Mouse (Mus musculus) liver, embryonic 16.5 days (tissue): ENCODE results near the gene Soat2. TPM values are rescaled to one million over a fixed set of nuclear protein-coding genes. Genes with fewer than 3 reads are reported as not detected.
"Not testable (repeated sequence)": the region's sequence is repeated elsewhere in the genome, so short reads cannot be mapped to it uniquely, and the experiment has no call there.

Experiments used
- ATAC-seq: fragments of 200-750 bp; cut with Nextera tagmentation; 2 replicates; pipeline ENCODE4 v1.8.0; 2017; ENCODE audit warnings: low read depth, mild to moderate bottlenecking, moderate number of reproducible peaks, moderate library complexity
- H3K27ac ChIP-seq: fragments of 300-500 bp; sonication (generic); 2 replicates; pipeline ENCODE4 v1.5.1; 2014; ENCODE audit warnings: mild to moderate bottlenecking, low read length
- H3K27me3 ChIP-seq: fragments of 300-500 bp; sonication (generic); 2 replicates; pipeline ENCODE4 v1.6.1; 2014; ENCODE audit warnings: low read depth, low read length, mixed read lengths; ENCODE audit not compliant: control insufficient read depth, insufficient read depth
- H3K36me3 ChIP-seq: fragments of 300-500 bp; sonication (generic); 2 replicates; pipeline ENCODE4 v1.6.1; 2014; ENCODE audit warnings: mild to moderate bottlenecking; ENCODE audit not compliant: control insufficient read depth, insufficient read depth
- H3K4me1 ChIP-seq: fragments of 300-500 bp; sonication (generic); 2 replicates; pipeline ENCODE4 v1.6.1; 2014; ENCODE audit warnings: low read depth, low read length, mixed read lengths; ENCODE audit not compliant: control insufficient read depth
- H3K4me2 ChIP-seq: fragments of 300-500 bp; sonication (generic); 2 replicates; pipeline ENCODE4 v1.6.1; 2014; ENCODE audit warnings: low read depth, low read length, mixed read lengths
- H3K4me3 ChIP-seq: fragments of 300-500 bp; sonication (generic); 2 replicates; pipeline ENCODE4 v1.5.1; 2014; ENCODE audit warnings: low read depth, mild to moderate bottlenecking, low read length
- H3K9ac ChIP-seq: fragments of 300-500 bp; sonication (generic); 2 replicates; pipeline ENCODE4 v1.6.1; 2014; ENCODE audit warnings: low read depth, low read length
- H3K9me3 ChIP-seq: fragments of 300-500 bp; sonication (generic); replicated peaks from 2 replicates; pipeline ENCODE4 v1.6.1; 2016; ENCODE audit warnings: low read length; ENCODE audit not compliant: control insufficient read depth
- WGBS: fragments of 180-500 bp; shearing (Covaris S2); extraction: QIAGEN DNeasy Blood & Tissue Kit; methylation state at CpG from one replicate; pipeline ENCODE4 v1.1.7; 2014; ENCODE audit not compliant: insufficient replicate concordance; 5-methylcytosine and 5-hydroxymethylcytosine counted together
- polyA plus RNA-seq: library from polyadenylated mRNA; unstranded; fragments of >200 nt; fragmentation: Nextera tagmentation; extraction: Ambion mirVana; gene quantifications from 2 replicates; pipeline ENCODE4 v1.2.1, GENCODE M21; 2015

Soat2 gene
- polyA plus RNA-seq, 1 experiment from 2014 or later, result 33.6 TPM

DNA sequence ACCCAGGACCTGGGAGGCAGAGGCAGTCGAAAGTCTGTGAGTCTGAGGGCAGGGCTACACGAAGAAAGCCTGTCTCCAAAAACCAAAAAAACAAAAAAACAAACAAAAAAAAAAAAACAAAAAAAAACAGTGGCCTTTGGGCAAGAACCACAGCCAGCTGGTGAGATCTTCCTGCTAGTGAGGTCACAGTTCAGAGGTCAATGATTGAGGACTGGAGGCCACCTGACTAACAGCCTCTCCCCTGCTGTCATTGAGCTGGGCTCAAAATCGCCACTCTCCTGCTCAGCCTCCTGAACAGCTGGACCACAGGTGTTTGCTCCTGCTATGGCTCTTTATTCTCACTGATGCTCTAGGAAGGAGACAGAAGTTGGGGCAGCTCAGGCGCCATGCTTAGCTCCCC, 2.3 kb downstream of the Soat2 start:
- no peak for ATAC-seq

DNA sequence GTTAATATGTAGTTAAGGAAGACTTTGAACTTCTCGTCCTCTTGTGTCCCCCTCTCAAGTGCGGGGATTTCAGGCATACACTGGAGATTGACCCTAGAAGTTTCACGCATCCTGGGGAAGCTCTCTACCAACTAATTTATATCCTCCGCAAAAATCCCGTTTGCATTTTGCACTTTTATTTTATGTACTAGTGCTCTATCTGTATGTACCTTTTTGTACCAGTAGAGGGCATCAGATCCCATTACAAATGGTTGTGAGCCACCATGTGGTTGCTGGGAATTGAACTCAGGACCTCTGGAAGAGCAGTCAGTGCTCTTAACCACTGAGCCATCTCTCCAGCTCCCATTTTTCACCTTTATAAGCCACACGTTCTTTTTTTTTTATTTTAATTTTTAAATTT, 4.7 kb downstream of the Soat2 start:
- H3K4me1 ChIP-seq, result peaks cover 12% of the 10 kb centered on the region

More for the DNA sequence above, 2.3 kb downstream of the Soat2 start:
- H3K4me2 ChIP-seq, result no peak overlapping the region
- H3K4me3 ChIP-seq, result no peak overlapping the region
- no peaks in the 10 kb centered on the region for H3K36me3 ChIP-seq
- H3K27me3 ChIP-seq, result no peaks in the 10 kb centered on the region
- H3K4me1 ChIP-seq, result peaks cover 25% of the 10 kb centered on the region
- H3K9me3 ChIP-seq, result no peaks in the 10 kb centered on the region
- H3K27ac ChIP-seq, result no peak overlapping the region
- 55% methylated on average over 4 of the region's 4 CpGs for WGBS
- H3K9ac ChIP-seq, result no peak overlapping the region

DNA sequence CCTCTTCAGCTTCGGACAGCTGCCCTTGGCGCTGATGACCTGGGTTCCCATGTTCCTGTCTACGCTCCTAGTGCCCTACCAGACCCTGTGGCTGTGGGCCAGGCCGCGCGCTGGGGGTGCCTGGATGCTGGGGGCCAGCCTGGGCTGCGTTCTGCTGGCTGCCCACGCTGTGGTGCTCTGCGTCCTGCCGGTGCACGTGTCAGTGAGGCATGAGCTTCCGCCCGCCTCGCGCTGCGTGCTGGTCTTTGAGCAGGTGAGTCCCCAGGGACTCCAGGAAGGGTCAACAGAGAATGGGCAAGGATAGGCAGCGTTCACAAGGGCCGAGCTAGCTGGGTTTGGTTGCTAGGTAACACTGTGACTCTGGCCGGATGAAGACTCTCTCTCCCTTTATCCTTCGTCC, 6.5 kb downstream of the Soat2 start:
- no peak overlapping the region for H3K4me2 ChIP-seq
- H3K36me3 ChIP-seq, result no peaks in the 10 kb centered on the region
- H3K9me3 ChIP-seq, result no peaks in the 10 kb centered on the region
- 69% methylated on average over 20 of the region's 20 CpGs for WGBS
- no peaks in the 10 kb centered on the region for H3K27me3 ChIP-seq
- no peak overlapping the region for H3K4me3 ChIP-seq
- H3K27ac ChIP-seq, result no peak overlapping the region
- ATAC-seq, result no peak
- H3K9ac ChIP-seq, result no peak overlapping the region
- H3K4me1 ChIP-seq, result no peaks in the 10 kb centered on the region

More for the DNA sequence above, 4.7 kb downstream of the Soat2 start:
- H3K36me3 ChIP-seq, H3K27ac ChIP-seq, H3K4me3 ChIP-seq, ATAC-seq, H3K4me2 ChIP-seq, H3K27me3 ChIP-seq, H3K9ac ChIP-seq, H3K9me3 ChIP-seq: not testable (repeated sequence)
- WGBS, result 83% methylated on average over 6 of the region's 6 CpGs

DNA sequence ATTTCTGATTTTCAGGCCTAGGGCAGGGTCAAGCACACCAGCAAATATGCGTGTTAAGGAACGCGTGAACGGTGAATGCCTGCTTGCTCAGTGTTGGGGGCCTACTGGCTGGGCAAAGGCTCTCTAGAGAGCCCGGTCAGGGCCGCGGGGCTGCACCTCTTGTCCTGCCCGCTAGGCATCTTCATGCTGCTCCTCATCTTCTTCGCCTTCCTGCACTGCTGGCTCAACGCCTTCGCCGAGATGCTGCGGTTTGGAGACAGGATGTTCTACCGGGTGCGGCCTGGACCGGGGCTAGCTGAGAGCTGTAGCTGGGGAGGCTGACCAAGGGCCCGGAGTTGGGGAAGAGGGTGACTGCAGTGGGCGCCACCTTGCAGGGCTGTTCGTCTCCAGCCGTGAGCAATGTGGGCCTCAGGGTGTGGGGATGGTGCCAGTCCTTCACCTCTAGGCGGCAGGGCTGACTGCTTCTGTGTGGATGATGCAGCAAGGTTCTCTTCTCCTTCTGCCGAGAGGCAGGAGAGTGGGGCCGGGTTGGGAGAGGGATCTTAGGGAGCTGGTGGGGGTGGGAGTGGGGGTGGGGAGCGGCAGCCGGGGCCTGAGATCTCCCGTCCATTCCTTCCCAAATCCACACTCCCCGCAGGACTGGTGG, 10.2 kb downstream of the Soat2 start:
- H3K9me3 ChIP-seq, result no peaks in the 10 kb centered on the region
- no peak overlapping the region for H3K9ac ChIP-seq
- WGBS, result 62% methylated on average over 27 of the region's 27 CpGs
- no peaks in the 10 kb centered on the region for H3K27me3 ChIP-seq
- H3K4me2 ChIP-seq, result no peak overlapping the region
- no peaks in the 10 kb centered on the region for H3K36me3 ChIP-seq
- no peak overlapping the region for H3K4me3 ChIP-seq
- no peaks in the 10 kb centered on the region for H3K4me1 ChIP-seq
- ATAC-seq, result no peak
- no peak overlapping the region for H3K27ac ChIP-seq

DNA sequence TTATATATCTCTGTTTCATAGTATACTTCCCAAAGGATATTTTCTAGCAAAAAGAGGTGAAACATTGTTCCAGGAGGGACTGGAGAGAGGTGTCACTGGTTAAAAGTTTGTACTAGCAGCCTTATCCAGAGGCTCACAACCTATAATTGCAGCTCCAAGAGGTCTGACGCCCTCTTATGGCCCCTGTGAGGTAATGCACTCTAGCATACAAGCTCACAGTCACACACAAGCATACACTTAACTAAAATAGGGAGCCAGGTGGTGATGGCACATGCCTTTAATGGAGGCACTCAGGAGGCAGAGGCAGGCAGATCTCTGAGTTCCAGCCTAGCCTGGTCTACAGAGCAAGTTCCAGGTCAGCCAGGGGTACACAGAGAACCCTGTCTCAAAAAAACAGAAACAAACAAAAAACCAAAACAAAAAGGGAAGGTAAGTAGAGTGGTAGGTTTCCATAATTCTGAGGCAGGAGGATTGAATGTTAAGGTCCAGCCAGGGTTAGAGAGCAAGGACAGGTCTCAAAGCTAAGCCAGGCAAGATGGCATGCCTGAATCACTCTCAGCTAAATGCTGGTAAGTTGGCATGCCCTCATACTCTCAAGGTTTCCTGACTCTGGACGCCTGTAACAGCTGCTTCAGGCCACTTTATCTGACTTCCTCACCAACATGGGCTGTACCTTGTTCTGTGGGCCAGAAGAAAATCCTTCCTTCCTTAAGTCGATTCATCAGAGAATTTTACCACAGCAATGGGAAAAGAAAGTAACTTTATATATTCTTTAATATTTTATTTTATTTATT, 13.8 kb downstream of the Soat2 start:
- Histone ChIP-seq H3K4me2 (no peak overlapping the region), H3K4me3 (no peak overlapping the region), H3K9ac (no peak overlapping the region), H3K9me3 (no peaks in the 10 kb centered on the region), H3K27ac (no peak overlapping the region), H3K4me1 (no peaks in the 10 kb centered on the region), H3K27me3 (no peaks in the 10 kb centered on the region), H3K36me3 (no peaks in the 10 kb centered on the region)
- WGBS, result 21% methylated on average over 3 of the region's 3 CpGs
- no peak for ATAC-seq

DNA sequence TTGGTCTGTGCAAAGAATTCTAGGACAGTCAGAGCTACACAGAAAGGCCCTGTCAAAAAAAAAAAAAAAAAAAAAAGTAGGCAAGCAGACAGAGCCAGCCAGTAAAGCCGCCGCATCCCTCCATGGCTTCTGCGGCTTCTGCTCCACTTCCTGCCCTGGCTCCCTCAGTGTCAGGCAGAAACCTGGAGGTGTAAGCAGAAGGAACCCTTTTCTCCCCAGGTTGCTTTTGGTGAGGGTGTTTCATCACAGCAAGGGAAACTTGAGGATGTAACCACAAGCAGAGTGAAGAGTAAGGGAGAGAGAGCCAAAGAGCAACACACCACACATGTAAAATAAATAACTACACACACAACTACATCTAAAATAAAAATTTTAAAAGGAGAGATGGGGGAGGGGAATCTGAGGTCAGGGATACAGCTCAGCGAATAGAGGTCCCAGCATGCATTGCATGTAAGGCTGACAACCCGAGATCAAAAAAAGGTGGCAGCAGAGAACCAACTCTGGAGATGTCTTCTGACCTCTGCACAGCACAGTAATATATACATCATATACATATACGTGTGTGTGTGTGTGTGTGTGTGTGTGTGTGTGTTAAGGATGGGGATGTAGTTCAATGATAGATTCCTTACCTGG, 15.3 kb downstream of the Soat2 start:
- no peaks in the 10 kb centered on the region for H3K27me3 ChIP-seq
- no peak overlapping the region for H3K4me2 ChIP-seq
- no peak for ATAC-seq
- H3K4me3 ChIP-seq, result no peak overlapping the region
- no peaks in the 10 kb centered on the region for H3K36me3 ChIP-seq
- H3K9ac ChIP-seq, result no peak overlapping the region
- no peaks in the 10 kb centered on the region for H3K4me1 ChIP-seq
- H3K9me3 ChIP-seq, result no peaks in the 10 kb centered on the region
- H3K27ac ChIP-seq, result no peak overlapping the region
- 13% methylated on average over 6 of the region's 6 CpGs for WGBS

DNA sequence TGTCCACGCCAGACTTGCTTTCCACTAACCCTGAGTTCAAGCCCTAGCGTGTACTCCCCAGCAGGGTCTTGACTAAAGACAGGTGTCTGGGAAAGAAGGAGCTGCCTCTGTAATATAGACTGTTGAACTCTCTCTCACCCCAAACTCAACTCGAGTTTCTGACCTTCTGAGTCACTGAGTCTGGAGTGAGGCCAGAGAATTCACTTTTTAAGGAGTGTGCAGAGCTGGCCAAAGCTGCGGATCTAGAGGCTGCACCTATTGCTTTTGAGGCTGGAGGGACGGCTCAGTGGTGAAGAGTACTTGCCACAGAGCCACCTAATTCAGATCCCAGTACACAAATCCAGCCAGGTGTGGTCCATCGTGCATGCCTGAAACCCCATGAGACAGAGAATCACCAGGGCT, 17.3 kb downstream of the Soat2 start:
- WGBS, result 56% methylated on average over 6 of the region's 6 CpGs
- no peak overlapping the region for H3K9ac ChIP-seq
- no peak overlapping the region for H3K27ac ChIP-seq

DNA sequence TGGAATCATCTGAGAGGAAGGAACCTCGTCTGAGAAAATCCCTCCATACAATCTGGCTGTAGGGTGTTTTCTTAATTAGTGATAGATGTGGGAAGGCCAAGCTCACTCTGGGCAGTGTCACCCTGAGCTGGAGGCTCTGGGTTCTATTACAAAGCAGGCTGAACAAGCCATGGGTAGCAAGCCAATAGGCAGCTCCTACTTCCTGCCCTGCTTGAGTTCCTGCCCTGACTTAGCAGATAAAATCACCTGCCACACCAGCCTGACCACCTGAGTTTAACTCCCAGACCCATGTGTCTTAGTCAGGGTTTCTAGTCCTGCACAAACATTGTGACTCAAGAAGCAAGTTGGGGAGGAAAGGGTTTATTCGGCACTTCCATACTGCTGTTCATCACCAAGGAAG, 18.7 kb downstream of the Soat2 start:
- Histone ChIP-seq H3K4me3 (no peak overlapping the region), H3K4me1 (no peaks in the 10 kb centered on the region), H3K27me3 (no peaks in the 10 kb centered on the region), H3K9ac (no peak overlapping the region), H3K9me3 (no peaks in the 10 kb centered on the region), H3K36me3 (no peaks in the 10 kb centered on the region), H3K4me2 (no peak overlapping the region), H3K27ac (no peak overlapping the region)
- whole genome bisulfite sequencing, result 66% methylated on average over 2 of the region's 2 CpGs
- no peak for ATAC-seq

More for the DNA sequence above, 17.3 kb downstream of the Soat2 start:
- Histone ChIP-seq H3K4me3 (no peak overlapping the region), H3K9me3 (no peaks in the 10 kb centered on the region), H3K4me2 (no peak overlapping the region), H3K27me3 (no peaks in the 10 kb centered on the region), H3K4me1 (no peaks in the 10 kb centered on the region), H3K36me3 (no peaks in the 10 kb centered on the region)
- no peak for ATAC-seq

DNA sequence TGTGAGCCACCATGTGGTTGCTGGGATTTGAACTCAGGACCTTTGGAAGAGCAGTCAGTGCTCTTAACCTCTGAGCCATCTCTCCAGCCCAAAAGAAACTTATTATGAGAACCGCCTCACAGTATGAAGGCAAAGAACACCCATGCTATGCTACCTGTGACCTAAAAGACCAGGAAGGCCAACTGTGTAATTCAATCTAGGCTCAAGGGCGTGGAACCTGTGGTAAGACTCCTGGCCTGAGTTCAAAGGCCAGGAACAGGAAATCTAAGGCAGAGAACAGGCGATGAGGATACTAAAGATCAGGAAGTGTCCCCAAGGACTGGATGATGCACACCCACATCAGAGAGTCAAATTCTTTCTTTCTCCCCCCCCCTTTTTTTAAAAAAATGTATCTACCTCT, 23.3 kb downstream of the Soat2 start:
- H3K36me3 ChIP-seq, result no peaks in the 10 kb centered on the region
- no peak overlapping the region for H3K4me2 ChIP-seq
- no peak overlapping the region for H3K9ac ChIP-seq
- no peak overlapping the region for H3K4me3 ChIP-seq
- H3K27me3 ChIP-seq, result no peaks in the 10 kb centered on the region
- WGBS, result 52% methylated on average over 3 of the region's 3 CpGs
- H3K27ac ChIP-seq, result no peak overlapping the region
- H3K9me3 ChIP-seq, result no peaks in the 10 kb centered on the region
- peaks cover 10% of the 10 kb centered on the region for H3K4me1 ChIP-seq
- ATAC-seq, result no peak
